ENCODE assay signal across 8 mouse cellular contexts in the genomic region with DNA sequence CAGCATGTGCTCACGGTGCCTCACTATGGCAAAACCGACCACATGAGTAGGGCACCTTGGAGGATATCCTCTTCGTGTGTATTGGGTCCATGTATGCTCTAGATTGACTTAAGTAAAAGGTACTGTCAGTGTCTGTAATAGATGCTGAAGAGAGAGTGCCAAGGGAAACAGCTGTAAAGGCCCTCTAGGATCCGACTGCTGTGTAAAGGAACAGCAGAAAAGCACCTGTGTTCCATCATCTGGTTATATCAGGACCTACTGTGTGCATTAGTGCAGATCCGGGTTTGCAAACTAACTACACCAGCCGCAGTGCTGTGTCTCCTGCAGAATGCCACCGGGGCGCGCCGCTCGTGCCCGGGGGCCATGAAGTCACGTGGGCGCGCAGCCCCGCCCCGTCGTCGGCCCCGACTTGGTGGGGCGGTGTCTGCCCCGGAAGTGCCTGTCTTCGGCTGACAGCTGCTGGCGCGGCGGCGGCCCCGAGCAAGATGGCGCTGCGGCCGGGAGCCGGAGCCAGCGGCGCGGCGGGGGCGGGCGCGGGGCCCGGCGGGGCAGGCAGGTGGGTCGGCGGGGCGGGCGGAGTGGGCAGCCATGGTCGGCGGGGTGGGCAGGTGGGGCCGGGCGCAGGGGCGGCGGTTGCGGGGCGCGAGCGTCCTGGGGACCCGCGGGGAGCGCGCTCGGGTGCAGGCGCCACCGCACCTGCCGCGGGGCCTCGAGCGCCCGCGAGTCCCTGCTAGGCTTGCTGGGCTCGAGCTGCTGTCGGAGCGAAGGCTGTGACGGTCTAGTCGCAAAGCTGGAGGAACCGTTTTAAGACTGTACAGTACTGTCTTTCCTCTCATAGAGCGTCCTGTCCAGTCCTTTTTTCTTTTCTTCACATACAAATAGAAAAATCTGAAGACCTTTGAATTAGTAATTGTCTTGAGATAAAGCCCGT. TPM values are rescaled to one million over a fixed set of nuclear protein-coding genes. Genes with fewer than 3 reads are reported as not detected.
DNase-seq lines count a peak whose midpoint lies in the region; ATAC-seq lines count a peak whose summit lies in the region.

A gene (plus strand): TSS at position 438 of the 931 bp plus-strand sequence.

- peak; percentile 94 for DNase-seq in CD4-positive helper T cell, adult 2 months (ENCODE audit: low read depth, low spot score)
- DNase-seq in brain, embryonic 18.5 days (ENCODE audit: low read depth, low spot score), result peak; percentile 74
- peak; percentile 95 for DNase-seq in kidney, postnatal 10 days
- peak; percentile 83 to 91 for DNase-seq in natural killer cell, adult 2 months (ENCODE audit: low spot score in 2 of 2)

- H3K9ac ChIP-seq in heart, embryonic 13.5 days, result peak within 1 kb of the TSS; percentile 88
- H3K9ac ChIP-seq in liver, embryonic 12.5 days, result peak within 1 kb of the TSS; percentile 85
- peak within 1 kb of the TSS; percentile 40; the same call in 1 of the 2 replicates for H3K9ac ChIP-seq in stomach, embryonic 15.5 days

- no peaks in the 10 kb centered on the region for H3K9me3 ChIP-seq in heart, embryonic 13.5 days
- no peaks in the 10 kb centered on the region for H3K9me3 ChIP-seq in liver, embryonic 12.5 days (replicated peaks)
- no peaks in the 10 kb centered on the region for H3K9me3 ChIP-seq in stomach, embryonic 15.5 days

- H3K4me1 ChIP-seq in heart, embryonic 13.5 days, result peaks cover 16% of the 10 kb centered on the region
- peaks cover 41% of the 10 kb centered on the region for H3K4me1 ChIP-seq in liver, embryonic 12.5 days
- H3K4me1 ChIP-seq in stomach, embryonic 15.5 days, result no peaks in the 10 kb centered on the region

- H3K27ac ChIP-seq in heart, embryonic 13.5 days (replicated peaks), result peak within 1 kb of the TSS; percentile 81
- H3K27ac ChIP-seq in liver, embryonic 12.5 days, result peak within 1 kb of the TSS; percentile 85
- H3K27ac ChIP-seq in stomach, embryonic 15.5 days, result peak within 1 kb of the TSS; percentile 76

- no peaks in the 10 kb centered on the region for H3K27me3 ChIP-seq in heart, embryonic 13.5 days (replicated peaks)
- no peaks in the 10 kb centered on the region for H3K27me3 ChIP-seq in liver, embryonic 12.5 days (replicated peaks)
- no peaks in the 10 kb centered on the region for H3K27me3 ChIP-seq in stomach, embryonic 15.5 days (replicated peaks)

- H3K4me2 ChIP-seq in heart, embryonic 13.5 days, result peak within 1 kb of the TSS; percentile 77
- H3K4me2 ChIP-seq in liver, embryonic 12.5 days, result peak within 1 kb of the TSS; percentile 74
- H3K4me2 ChIP-seq in stomach, embryonic 15.5 days, result peak within 1 kb of the TSS; percentile 60

- H3K4me3 ChIP-seq in heart, embryonic 13.5 days, result peak within 1 kb of the TSS; percentile 80
- H3K4me3 ChIP-seq in liver, embryonic 12.5 days, result peak within 1 kb of the TSS; percentile 78
- peak within 1 kb of the TSS; percentile 71 for H3K4me3 ChIP-seq in stomach, embryonic 15.5 days (replicated peaks)

- 2% methylated on average over 63 of the region's 76 CpGs for WGBS in heart, embryonic 13.5 days
- WGBS in liver, embryonic 12.5 days (ENCODE audit: insufficient replicate concordance), result 3% methylated on average over 64 of the region's 76 CpGs
- WGBS in stomach, embryonic 15.5 days, result 2% methylated on average over 61 of the region's 76 CpGs

- H3K36me3 ChIP-seq in heart, embryonic 13.5 days, result peaks cover 42% of the 10 kb centered on the region
- peaks cover 40% of the 10 kb centered on the region for H3K36me3 ChIP-seq in liver, embryonic 12.5 days
- H3K36me3 ChIP-seq in stomach, embryonic 15.5 days, result peaks cover 3% of the 10 kb centered on the region; the same call in 1 of the 2 replicates

- ATAC-seq in erythroid progenitor cell, adult 5-6 weeks (replicated peaks; ENCODE audit: low FRiP score, poor library complexity, severe bottlenecking), result peak; percentile 98
- peak; percentile 82 for ATAC-seq in heart, embryonic 13.5 days (ENCODE audit: extremely low read depth, insufficient number of reproducible peaks, low FRiP score, low TSS enrichment)
- peak; percentile 94 for ATAC-seq in liver, embryonic 12.5 days
- peak; percentile 92 for ATAC-seq in stomach, embryonic 15.5 days (ENCODE audit: insufficient read depth, low FRiP score, low read depth)

RNA-seq across cellular contexts. Expression of the gene that starts here (rescaled TPM):
- total RNA-seq in erythroid progenitor cell, adult 5-6 weeks (2015; ENCODE audit: low replicate concordance), result 17.6 and 20.9 TPM in 2 replicates
- 17.8 and 21.9 TPM in 2 replicates for total RNA-seq in erythroid progenitor cell, adult 5-6 weeks (2017; ENCODE audit: low replicate concordance)
- 7.5 and 9.2 TPM in 2 replicates for polyA plus RNA-seq in heart, embryonic 13.5 days (2015; fragmentation: Nextera tagmentation; extraction: Ambion mirVana)
- 10.2 and 11.2 TPM in 2 replicates for polyA plus RNA-seq in liver, embryonic 12.5 days (2016; fragmentation: Nextera tagmentation; extraction: Ambion mirVana)
- polyA plus RNA-seq in stomach, embryonic 15.5 days (2015; fragmentation: Nextera tagmentation; extraction: Ambion mirVana), result 11.0 and 12.3 TPM in 2 replicates

Comparison
In these comparisons a context has a peak if more than half of its experiments do, and no peak if none do; other contexts are left out.
1. Peak in every context shown above with its lines: DNase-seq, ATAC-seq, H3K4me3 ChIP-seq and H3K27ac ChIP-seq.